Mouse (Mus musculus): Measurements from ENCODE around the gene Rnft2.
A peak's percentile ranks its signal among the peaks of the same experiment; 100 is the strongest.

The Rnft2 gene

DNA sequence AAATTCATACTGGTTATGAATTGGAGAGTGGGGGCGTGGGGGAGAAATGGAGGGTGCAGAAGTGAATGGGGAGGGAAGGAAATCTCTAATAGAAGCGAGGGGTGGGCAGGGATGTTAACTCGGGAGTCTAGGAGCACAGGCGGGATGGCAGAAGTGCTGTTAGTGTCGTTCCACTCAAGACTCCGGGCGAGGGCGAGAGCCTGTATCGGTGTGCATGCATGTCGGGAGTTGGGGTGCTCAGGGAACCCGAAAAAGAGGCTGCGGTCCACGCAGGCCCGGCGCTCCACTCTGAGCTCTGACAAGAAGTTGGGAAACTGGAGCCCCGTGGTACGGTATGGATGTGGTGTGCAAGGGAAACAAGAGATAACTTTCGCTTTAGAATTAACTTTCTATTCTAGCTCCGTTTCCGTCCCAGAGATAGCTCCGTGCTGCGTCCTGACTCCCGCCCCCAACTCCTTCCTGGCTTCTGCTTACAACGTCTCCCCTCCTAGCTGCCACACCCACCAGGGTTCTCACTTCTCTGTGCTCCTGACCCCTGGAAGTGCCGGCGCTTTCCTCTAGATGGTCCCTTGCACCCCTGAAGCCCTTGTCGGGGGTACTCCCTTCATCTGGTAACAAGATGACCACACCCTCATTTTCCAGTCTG lies 72.7 kb downstream of the Rnft2 start:
- no peak for DNase-seq (ENCODE audit: low spot score)

DNA sequence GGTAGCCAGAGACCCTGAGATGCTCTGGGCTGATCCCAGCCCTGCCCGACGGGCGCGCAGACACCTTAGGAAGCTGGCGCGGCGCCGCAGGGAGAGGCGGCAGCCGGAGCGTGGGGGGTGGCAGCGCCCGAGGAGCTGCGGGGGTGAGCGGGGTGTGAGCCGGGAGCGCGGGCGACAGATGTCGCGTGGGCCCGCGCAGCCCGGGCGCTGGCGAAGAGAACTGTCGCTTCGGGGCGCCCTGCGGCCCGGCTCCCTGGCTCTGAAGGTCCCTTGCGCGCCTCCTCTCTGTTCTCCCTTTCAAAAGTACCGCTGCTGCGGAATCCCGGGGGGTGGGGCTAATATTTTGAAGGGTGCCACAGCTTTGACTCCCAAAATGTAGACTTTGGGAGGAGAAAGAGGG lies 73.3 kb downstream of the Rnft2 start:
- no peak for DNase-seq (ENCODE audit: low spot score)

DNA sequence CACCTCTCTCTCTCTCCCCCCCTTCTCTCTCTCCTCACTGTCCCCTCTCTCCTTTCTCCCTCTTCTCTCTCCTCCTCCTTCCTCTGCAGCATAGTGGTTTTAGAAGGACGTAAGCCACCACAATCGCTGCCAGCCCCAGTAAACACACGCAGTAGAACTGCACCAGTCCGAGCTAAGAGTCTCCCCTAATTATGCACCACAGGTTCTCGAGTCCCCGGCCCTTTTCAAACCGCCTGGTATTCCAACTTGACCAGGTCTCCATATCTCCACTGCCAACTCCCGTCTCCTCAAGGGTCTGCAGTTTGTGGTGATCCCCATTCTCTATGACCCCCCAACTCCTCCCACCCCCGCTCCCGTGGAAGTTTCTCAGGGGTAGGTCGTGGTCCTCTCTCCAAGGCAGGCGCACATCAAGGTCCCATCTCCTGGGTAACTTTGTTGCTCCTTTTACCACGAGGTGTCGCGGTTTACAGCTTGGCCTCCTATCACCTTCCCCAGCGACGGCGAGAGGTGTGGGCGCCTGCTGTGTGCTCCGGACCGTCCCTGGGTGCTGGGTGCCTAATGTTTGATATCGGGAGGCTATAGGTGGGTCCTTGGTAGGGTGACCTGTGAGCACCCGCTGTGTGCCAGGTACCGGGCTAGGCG lies 73.9 kb downstream of the Rnft2 start:
- no peak for DNase-seq (ENCODE audit: low spot score)

DNA sequence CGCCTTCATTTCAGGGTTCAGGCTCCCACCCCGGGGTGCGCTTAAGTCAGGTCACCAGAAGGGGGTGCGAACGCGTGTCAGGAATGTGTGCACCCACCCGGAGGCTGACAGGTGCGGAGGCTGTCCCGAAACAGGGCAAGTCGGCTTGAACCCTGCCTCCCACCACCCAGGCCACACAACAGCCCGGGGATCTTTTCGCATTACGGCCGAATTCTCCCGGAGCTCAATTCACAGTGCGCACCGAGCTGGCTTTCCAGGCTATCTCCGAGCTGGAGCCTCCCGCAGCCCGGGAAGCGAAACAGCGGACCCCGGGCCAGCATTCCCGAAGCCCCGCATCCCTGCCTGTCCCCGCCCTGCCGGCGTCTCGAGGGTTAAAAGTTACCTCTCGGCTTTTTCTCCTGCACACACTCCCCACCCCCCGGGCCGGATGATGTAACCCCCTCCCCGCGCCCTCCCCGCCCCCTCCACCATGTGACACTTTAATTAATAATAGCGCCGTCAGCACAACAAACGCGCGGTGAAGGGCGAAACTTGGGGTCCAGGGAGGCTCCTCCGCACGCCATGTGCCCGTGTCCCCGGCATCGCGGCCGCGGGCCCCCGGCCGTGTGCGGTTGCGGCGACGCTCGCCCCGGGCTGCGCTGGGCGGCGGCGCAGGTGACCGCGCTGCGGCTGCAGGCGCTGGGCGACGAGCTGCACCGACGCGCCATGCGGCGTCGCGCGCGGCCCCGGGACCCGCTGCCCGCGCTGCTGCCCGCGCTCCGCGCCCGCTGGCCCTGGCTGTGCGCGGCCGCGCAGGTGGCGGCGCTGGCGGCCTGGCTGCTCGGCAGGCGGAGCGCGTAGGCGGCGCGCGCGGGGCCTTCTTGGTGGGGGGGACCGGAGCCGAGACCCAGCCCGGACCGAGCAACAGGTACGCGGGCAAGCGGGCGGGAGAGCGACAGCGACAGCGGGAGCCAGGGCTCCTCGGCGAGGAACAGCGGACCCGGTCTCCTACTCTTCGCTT lies 75.4 kb downstream of the Rnft2 start:
- DNase-seq (ENCODE audit: low spot score), result no peak

DNA sequence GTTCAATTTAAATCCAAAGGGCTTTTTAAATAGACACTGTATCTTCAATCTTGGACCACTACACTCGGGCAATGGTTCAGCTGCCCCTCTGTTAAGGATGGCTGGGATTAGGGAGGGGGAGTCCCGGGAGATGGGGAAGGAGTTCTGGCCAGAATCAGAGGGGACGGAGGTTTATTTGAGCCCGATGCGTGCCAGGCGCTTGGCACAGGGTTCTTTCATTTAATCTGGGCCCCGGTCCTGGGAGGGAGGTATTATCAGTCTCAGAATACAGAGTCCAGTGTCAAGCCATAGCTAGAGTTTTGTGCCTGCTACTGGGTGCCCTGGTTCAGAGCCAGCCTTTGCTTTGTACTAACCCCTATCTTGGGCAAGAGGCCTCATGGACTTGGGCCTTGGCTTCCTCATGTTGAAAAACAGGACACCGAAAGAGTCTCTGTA lies 77.3 kb downstream of the Rnft2 start:
- DNase-seq (ENCODE audit: low spot score), result no peak

DNA sequence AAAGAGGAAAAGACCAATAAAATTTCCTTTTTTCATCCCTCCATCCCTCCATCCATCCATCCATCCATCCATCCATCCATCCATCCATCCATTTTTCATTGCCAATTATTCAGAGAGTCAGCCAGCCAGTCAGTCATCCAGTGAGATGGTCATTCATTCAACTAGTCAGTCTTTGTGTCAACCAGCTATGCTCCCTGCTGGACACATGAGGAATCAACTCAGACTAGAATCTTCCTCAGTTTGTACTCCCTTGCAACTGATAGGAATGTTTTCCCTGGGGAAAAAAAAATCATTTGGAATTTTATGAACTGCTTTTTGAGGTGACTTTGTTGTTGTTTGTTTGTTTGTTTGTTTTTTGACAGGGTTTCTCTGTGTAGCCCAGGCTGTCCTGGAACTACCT lies 79.5 kb downstream of the Rnft2 start:
- DNase-seq (ENCODE audit: low spot score), result no peak

DNA sequence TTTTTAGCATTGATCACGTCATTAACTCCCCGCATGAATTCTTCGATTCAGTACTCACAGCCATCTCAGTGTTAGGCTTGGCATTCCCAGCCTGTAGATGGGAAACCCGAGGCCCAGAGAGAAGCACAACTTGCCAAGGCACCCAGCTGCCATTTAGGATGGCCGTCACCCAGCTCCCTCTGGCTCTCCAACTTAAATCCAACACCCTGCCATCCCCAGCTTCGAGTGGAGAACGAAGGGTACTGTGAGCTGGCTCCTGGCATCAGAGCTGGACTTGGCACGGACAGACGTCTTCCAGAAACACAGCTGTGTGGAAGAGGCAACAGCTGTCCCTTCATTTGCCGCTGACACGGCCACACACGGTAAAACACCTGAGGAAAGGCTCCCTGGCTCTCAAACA lies 80.3 kb downstream of the Rnft2 start, which contains the start of gene Hrk:
Gene Hrk, plus strand, starts transcription at position 68 of the 400 bp plus-strand sequence.
- no peak for DNase-seq (ENCODE audit: low spot score)

DNA sequence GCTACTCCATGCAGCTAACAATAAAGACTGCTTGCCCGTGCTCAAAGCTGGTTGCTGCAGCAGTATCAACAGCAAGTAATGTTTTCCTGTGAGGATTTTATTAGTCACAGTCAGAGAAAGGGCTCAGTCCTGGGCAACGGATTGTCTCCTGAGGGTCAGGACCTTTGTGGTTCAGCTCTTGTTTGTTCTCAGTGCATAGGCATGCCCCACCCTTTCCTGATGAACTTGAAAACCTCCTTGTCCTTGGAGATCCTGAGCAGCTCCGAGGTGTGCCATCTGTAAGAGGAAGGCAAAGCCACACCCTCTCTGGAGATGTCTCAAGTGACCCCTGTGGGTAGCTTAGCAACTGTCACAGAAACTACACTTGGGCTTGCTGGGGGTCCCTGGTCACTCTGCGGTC lies 84.2 kb downstream of the Rnft2 start:
- DNase-seq (ENCODE audit: low spot score), result no peak

DNA sequence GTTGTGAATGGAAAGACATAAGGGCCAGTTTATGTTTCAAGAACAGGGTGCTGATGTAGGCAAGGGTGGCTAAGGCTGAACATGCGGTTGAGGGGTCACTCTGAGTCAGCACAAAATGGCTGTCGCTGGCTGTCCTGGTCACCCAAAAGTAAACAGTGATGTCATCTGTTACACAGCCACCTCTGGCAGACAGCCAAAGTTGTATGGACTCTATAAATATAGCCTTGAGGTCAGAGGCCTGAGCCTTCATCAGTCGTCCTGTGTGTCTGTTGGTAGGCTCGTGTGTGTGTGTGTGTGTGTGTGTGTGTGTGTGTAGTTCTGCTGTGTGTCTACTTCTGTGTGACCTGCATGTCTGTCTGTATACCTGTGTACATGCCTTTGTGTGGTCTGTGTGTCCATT lies 87.9 kb downstream of the Rnft2 start:
- peak; percentile 49 for DNase-seq (ENCODE audit: low spot score)

DNA sequence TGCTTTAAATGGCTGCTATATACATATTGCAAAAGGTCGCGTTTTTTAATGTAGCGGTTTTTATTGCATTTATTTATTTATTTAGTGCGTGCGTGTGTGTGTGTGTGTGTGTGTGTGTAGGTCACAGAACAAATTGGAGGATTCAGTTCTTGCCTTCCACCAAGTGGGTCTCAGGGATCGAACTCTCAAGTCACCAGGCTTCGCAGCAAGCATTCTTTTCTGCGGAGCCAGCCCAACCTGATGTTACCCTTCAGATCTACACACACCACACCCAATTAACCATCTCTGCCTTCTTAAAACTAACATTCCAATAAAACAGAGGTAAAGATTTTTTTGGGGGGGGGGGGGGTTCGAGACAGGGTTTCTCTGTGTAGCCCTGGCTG lies 89.4 kb downstream of the Rnft2 start:
- DNase-seq (ENCODE audit: low spot score), result no peak

DNA sequence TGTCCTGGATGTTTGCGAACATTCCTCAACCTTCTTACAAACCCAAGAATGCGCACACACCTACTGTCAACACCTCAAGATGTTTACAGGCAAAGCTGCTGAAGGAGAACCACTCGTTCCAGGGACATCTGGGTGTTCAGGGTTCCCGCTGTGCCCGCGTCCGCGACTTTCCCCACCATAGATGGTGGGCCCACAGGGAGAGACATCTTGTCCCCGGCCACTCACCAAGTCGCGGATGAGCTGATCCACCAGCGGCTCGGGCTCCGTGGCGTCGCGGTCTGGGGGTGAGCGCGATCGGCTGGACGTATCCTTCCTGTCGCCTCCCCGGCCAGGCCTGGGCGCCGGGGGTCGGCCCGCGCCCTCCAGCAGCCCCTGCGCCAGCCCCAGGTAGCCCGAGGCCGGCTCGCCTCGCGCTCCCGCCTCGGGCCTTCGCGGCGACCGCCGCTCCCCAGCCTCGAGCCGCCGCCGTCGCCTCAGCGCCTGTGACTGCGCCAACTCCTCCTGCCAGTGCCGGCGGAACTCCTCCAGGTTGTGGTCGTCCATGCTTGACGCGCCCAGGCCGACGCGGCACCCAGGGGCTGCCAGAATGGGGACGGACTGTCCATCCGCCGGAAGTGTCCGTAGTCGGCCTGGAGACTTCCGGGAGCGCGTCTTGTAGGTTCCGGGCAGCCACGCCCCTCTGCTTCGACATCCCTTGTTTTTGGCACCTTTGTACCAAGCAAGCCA lies 89.9 kb downstream of the Rnft2 start, which contains the start of gene Fbxw8:
Gene Fbxw8, minus strand, starts transcription at position 626 of the 726 bp plus-strand sequence.
- DNase-seq (ENCODE audit: low spot score), result peak; percentile 88

DNA sequence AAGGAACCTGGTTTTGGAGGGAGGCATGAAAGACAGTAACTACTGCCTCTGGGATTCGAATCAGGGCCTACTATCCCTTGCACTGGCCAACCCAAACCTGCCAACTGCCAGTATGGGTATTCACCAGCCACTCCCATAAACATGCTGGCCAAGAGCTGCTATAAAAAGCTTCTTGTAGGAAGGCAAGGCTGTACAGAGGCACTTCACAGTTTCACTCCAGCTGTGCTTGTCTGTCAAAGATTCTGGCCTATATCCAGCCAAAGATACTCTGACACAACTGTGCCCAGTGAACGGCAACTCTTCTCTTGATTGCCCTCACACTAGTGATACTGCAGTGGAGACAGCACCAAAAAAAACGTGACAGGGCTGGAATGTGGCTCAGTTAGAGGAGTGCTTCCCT lies 95.2 kb downstream of the Rnft2 start:
- DNase-seq (ENCODE audit: low spot score), result no peak

DNA sequence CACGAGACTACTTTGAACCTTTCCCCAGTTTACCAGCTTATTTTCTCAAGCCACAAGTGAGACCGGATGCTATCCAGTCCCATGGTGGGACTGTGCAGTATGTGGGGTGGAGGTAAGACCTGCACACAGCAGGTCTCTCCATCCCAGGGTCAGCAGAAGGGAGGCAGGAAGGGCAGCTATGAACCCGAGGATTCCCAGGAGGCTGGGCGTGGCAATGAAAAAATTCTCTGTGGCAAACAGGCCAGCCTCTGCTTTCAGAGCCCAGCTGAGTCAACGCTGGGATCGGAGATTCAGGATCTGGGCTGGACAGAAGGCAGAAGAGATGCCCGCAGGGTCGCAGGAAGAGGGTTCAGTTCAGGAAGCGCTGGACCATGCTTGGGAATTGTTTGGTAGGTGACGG lies 97.7 kb downstream of the Rnft2 start:
- no peak for DNase-seq (ENCODE audit: low spot score)

DNA sequence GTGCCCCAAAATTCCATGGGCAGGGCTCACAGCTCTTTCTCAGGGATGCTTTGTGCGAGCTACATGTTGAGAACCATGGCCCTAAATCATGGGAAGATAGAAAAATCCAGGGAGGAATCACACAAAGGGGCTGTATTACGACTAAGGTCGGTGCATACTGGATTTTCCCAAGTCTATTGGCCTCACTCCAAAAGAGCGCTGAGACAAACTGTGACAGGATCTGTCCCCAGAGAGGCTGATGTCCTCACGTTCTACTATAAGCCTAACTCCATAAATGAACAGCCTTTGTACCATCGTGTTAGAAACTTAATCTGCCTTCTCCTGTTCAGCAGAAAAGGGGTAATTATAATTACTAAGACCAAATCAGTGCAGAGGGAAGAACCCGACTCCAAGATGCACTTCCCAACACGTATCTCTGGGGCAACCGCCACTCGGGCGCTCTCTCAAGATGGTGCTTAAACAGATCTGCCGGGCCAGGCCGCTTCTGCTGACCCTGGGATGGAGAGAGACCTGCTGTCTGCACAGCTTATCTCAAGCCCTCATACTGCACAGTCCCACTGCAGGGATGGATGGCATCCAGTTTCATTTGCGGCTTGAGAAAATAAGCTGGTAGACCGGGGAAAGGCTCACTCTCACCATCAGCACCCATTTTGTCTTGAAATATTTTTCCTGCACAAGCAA lies 98.8 kb downstream of the Rnft2 start:
- no peak for DNase-seq (ENCODE audit: low spot score)

DNA sequence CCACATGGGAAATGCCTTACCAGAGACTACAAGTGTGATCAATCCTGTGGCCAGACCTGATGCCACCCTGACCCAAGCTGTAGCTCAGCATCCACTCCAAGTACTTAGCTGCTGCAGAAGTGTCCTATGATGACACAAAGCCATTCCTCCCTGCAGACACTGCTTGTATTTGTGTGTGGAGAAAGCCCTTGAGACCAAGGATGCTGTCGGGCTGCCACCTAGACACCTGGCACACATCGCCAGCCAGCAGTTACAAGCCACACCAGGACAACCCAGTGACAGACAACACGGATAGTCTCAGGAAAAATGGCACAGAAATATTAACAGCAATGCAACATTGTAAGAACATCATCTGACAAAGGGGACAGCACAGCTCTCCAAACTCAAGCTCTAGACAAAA lies 99.5 kb downstream of the Rnft2 start:
- no peak for DNase-seq (ENCODE audit: low spot score)

DNA sequence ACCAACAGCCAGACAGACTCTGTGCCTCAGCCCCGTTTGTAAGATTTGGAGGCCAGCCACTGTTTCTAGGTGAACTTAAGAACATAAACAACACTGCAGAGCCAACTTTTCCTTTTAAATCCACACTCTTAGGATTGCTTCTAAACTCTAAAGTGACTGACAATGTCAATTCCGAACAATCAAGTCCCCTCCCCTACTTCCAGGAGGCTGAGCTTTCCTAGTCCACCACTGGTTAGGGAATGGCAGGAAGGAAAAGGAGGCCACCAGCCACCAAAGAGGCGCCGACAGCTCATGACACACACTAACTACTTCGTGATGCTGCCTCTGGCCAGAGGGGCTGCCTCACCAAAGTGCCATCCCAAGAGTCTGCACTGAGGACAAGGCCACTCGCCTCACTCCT lies 100.1 kb downstream of the Rnft2 start:
- no peak for DNase-seq (ENCODE audit: low spot score)

DNA sequence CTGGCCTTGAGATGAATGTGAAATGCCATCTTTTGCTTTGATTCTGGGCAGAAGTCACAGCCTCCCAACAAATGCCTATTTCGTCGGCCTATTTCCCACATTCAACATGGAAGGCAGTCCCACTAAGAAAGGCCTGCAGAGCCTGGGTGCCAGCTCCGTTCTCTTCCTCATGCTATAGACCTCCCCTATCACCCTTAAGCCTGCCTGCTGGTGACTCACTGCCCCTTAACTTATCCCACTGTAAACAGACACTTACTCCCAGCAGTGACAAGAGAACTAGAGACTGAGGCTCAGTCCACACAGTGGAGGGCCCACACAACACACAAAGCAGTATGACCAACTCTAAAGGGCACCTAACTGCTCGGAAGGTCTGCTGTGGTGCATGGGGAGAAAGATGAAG lies 100.6 kb downstream of the Rnft2 start:
- DNase-seq (ENCODE audit: low spot score), result no peak

DNA sequence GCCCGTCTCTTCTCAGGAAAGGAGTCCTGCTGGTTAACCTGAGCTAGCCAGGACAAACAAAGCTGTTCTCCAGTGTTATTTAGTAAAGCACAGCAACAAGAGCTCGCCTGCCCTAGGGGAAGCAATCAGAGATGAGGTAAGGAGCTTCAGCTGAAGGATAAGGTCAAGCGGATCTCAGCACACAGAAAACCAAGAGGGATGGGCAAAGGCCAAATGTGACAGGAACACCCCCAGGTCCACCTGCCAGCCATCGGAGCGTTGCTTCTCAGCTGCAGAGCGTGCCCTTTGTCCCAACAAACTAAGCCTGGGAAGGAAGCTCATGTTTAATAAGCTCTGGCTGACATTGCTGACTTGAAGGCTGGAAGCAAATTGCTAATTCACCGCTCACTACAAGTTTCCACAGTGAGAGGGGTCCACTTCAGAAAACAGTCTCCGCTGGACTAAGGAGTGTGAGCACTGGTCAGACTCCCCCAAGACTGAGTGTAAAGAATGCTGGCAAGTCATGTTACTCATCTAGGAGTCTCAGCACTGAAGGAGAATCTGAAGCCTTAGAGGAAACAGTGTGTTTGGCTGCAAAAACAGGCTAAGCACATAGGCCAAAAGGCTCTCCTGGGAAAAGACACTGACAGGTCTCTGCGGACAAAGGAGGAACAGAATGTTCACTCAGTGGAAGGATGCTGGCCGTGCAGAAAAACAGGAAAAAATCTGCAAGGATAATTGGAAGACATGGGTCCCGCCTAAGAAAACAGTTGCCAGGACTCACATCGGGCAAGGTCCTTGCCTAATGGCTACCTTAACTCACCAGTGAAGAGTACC lies 101.5 kb downstream of the Rnft2 start:
- peak; percentile 28 for DNase-seq (ENCODE audit: low spot score)

DNA sequence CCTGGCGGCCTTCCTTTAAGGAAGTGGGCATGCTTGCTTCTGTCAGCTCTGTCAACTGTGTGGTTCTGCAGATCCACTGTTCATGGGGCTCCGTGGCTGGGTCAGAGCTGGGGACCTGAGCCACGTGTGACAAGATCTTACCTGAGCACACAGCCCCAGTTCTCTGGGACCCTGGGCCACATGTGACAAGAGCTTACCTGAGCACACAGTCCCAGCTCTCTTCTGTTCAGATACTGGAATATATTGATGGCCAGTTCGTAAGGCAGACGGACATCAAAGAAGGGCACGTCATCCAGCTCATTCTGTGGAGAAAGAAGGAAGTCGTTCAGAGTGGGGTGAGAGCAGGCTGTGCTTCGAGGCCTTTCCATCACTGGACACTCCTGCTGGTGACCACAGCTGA lies 102.4 kb downstream of the Rnft2 start:
- no peak for DNase-seq (ENCODE audit: low spot score)

All from urinary bladder, postnatal 14 days (tissue).